Mouse (Mus musculus) liver, adult 2 months (tissue): ENCODE measurements around the gene Tcf7.

ENCODE experiments used
- CTCF ChIP-seq: fragments of 200-500 bp; IDR thresholded peaks from 2 replicates; pipeline ENCODE4 v1.5.1; 2011; ENCODE audit warnings: low read depth, low read length, control low read depth
- POLR2A ChIP-seq: fragments of 200-500 bp; IDR thresholded peaks from 2 replicates; pipeline ENCODE4 v1.6.1; 2011; ENCODE audit warnings: low read length, control low read depth; ENCODE audit not compliant: insufficient read depth; ENCODE audit errors: extremely low read depth

DNA sequence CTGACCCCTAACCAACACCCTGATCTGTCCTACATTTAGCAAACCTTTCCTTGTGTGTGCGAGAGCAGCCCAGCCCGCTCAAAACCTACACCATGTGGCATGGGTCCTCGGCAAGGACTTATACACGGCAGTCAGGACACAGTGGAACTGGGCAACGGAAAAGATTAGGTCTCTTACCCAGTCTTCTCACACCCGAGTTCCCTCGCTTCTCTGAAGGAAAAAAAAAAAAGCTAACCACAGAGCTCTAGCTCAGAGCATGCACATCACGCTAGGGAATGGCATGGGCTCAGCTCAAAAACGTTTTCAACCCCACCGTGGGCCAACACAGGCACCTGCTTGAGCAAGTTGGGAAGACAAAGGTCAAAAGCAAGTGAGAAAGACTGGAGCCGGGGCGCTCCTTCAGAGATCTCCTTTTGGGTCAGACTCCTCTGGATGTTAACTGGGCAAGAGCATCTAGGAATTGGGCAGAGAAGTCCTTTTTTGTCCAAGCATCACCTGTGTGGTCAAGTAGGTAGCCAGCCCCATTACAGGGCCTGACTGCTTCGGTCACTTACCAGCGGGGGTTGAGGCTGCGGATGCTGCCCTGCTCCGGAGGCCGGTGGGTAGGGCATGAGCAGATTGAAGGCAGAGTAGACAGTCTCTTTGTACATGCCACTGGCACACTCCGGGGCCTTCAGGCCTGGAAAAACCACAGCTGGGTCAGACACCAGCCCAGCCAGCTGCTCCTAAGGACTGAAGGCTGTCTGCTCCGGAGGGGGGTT is 1.1 kb downstream of the Tcf7 start:
- TF ChIP-seq CTCF: no peak
- TF ChIP-seq POLR2A: no peak
